Mouse (Mus musculus): ENCODE data around the gene Akap11.

Akap11 gene

DNA sequence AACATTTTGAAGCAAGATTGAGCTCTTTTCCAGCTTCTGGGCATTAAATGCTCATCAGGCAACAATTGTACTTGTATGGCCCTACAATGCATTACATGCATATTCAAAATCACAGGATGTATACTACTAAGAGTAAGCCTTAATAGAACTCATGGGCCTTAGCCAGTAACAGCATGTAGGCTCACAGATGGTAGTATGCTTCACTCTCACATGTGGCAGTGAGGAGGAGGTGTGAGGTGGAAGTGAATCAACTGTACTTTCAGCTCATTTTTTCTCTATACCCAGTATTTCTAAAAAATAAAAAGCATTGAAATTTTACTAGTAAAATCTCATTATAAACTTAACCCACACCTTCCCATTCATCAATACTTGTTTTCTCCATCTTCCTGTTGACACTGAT, 45.2 kb downstream of the Akap11 start:
- no peak for TF ChIP-seq GATA4 (IDR thresholded peaks at IDR 0.05; ENCODE audit: insufficient replicate concordance, low read length)

DNA sequence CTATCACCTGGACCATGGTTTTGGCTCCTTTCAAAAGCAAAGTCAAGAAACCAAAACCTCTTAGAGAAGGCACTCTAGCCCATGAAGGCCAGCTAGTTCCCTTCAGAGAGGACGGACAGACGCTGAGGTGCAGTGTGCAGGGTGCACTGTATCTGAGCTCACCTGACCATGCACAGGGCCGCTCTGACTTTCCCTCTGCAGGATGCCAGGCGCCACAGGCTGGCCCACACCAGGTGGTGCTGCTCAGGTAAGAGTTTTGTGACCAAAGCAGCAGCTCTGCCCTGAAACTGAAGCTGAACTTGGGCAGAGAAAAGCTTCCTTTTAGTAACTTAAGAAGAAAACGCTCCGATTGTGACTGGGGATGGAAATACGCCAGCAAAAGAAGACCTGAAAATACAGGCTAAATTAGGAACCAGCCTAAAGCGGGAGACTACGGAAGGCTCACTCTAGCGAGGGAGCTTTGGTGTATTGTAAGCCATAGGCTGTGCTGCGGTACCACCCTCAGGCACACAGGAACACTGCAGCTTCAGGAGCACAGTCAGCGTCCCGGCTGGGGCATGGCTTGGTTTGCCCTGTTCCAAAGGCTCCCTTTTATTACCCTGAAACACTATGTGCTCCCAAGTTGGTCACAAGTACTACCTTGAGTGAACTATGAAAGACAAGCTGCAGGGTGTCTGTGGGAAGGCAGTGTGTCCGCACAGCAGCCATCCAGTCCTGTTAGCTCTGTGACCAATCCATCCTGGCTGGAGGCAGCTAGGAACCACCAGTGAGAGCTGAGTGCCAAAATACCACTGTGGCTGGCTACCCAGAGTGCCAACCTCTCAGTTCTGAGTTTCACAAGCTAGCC, 54.0 kb downstream of the Akap11 start:
- no peak for TF ChIP-seq GATA4 (IDR thresholded peaks at IDR 0.05; ENCODE audit: insufficient replicate concordance, low read length)

DNA sequence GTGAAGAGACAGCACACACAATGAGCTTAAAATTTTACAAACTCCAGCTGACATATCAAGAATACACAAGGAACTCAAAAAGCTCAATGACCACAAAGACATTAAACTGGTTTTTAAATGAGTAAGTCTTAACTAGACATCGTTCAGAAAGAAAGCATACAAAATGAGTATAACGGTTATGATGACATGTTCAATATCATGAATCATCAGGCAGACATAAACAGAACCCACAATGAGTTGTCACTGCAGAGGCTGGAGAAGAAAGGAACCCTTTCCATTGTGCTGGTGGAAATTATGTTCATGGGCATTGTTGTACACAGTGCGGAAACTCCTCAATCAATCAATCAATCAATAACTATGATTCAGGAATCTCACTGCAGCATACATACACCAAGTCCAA, 62.5 kb downstream of the Akap11 start:
- TF ChIP-seq GATA4 (IDR thresholded peaks at IDR 0.05; ENCODE audit: insufficient replicate concordance, low read length): no peak

DNA sequence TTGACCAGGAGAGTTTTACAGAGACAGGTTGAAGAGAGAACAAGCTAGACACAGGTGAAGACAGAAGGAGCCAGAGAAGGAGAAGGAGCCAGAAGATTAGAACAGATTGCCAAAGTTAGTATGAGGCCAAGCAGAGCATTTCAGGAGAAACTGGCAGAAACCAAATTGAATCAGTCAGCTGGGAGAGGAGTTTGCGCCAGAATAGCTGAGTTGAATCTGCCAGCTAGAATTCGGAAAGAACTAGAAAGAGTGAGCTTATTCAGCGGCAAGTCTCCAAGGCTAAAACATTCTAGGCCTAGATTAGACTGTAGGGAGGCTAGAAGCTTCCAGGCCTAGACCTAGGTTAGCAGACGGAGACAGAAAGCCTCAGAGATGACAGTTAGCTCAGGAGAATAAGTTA, 65.9 kb downstream of the Akap11 start:
- TF ChIP-seq GATA4 (IDR thresholded peaks at IDR 0.05; ENCODE audit: insufficient replicate concordance, low read length): no peak

DNA sequence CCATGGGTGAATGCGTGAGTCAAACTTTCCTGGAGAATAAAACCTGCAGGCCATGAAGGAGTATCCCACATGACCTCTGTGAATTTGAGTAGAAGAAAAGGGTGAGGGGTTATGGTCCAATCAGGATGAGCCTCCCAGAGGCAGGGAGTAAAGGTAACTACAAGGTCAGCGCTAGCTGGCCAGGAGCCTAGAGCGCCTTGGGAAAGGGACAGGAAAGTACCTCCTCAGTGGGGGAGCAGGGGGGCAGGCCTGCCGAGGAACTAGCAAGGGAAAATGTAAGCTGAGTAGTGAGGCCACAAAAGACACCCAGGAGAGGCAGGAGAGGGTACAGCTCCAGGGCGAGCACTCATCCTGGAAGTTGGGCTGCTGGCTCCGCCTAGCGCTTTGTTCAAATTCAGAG, 67.6 kb downstream of the Akap11 start:
- TF ChIP-seq GATA4 (IDR thresholded peaks at IDR 0.05; ENCODE audit: insufficient replicate concordance, low read length): no peak

DNA sequence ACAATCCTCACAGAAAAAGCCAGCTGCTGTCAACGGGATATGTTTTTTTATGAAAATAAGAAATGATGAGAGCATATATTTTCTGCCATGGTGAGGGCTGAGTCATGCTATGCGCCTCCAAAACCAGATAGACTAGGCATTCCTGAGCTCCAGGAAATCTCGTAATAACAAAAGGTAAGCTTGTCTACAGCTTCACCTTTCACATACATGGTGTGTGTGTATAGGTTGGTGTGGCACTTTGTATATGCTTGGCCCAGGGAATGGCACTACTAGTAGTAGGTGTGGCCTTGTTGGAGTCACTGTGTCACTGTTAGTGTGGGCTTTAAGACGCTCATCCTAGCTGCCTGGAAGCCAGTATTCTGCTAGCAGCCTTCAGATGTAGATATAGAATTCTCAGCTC, 68.6 kb downstream of the Akap11 start:
- TF ChIP-seq GATA4 (IDR thresholded peaks at IDR 0.05; ENCODE audit: insufficient replicate concordance, low read length): no peak

DNA sequence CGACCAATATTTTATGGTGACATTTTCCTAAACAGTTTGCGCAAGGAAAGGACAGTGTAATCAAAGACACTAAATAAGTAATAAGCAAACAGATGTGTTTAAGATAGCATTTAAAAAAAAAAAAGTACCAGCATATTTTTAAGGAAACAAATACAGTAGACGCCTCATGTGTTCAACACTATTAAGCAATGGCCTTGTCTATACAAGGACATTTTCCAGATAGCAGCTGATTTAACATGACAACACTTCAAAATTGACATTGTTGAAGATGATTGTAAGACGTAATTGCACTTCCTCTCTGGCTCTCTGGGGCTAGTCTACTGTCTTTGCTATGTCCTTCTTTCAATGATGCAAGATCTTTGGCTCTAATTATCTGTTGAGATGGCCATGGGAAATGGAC, 72.3 kb downstream of the Akap11 start:
- no peak for TF ChIP-seq GATA4 (IDR thresholded peaks at IDR 0.05; ENCODE audit: insufficient replicate concordance, low read length)

DNA sequence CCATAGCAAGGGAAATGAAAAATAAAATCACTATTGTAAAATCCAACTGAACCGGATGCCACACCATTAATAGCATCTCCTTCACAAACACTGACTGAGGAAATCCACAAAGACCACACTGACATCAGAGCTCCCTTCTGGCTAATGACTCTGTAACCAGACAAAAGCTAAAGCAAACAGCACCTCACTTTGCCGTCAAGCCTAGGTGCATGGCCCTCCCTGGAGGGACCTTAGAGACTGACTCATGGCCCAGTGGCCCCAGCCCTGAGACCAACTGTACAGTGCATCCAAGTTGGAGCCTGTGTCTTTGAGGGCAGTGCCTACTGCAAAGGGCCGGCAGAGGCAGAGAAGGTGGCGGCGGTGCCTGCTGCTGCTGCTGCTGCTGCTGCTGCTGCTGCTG, 77.5 kb downstream of the Akap11 start:
- no peak for TF ChIP-seq GATA4 (IDR thresholded peaks at IDR 0.05; ENCODE audit: insufficient replicate concordance, low read length)

DNA sequence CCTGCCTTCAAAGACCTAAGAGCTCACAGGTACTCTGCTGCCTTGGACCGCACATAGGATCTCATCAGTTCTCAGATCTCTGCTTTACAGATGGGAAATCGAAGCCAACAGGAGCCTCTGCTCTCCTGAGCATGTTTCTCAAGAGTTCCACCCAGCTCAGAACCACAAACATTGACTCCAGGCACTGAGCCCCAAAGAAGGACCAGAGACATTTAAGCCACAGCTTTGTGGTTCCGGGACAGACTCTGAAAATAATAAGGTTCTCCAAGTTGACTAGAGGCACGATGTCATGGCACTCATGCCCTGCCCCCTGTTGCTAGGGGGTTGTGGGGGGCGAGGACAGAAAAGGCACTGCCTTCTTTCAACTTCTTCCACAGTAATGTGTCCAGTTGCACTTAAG, 77.9 kb downstream of the Akap11 start:
- no peak for TF ChIP-seq GATA4 (IDR thresholded peaks at IDR 0.05; ENCODE audit: insufficient replicate concordance, low read length)

DNA sequence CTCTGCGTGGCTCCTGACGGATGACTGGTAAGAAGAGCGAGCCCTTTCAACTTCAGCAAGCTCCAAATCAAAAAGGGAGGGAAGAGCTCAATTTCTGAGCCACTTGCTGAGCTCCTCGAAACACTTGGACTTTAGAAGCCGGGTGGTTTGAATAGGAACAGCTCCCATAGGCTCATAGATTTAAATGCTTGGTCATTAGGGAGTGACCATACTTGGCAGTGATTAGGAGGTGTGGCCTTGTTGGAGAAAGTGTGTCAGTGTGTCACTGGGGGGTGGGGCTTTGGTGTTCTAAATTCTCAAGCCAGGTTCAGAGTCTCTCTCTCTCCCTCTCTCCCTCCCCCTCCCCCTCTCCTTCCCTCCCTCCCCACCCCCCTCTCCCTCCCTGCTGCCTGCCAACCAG, 81.6 kb downstream of the Akap11 start:
- no peak for TF ChIP-seq GATA4 (IDR thresholded peaks at IDR 0.05; ENCODE audit: insufficient replicate concordance, low read length)

DNA sequence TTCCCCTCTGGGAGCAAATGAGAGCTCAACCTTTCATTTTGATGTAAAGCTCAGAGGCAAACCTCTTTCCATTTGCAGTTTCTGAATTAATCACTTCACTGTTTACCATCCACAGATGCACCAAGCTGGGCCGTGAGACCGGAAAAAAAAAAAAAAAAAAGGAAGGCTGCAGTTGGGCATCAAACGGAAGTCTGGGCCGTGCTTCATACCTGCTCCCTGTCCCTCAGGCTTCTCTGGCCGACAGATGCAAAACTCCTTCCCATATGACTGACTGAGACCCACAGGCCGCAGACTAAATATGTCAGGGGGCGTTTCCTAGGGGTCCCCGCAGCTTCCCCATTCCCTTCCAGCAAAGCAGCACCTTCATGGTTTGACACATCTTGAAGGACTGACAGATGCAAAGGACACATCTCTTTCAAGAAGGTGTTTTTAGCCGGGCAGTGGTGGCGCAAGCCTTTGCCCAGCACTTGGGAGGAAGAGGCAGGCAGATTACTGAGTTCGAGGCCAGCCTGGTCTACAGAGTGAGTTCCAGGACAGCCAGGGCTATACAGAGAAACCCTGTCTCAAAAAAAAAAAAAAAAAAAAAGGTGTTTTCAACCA, 87.7 kb downstream of the Akap11 start:
- TF ChIP-seq GATA4 (IDR thresholded peaks at IDR 0.05; ENCODE audit: insufficient replicate concordance, low read length): no peak

DNA sequence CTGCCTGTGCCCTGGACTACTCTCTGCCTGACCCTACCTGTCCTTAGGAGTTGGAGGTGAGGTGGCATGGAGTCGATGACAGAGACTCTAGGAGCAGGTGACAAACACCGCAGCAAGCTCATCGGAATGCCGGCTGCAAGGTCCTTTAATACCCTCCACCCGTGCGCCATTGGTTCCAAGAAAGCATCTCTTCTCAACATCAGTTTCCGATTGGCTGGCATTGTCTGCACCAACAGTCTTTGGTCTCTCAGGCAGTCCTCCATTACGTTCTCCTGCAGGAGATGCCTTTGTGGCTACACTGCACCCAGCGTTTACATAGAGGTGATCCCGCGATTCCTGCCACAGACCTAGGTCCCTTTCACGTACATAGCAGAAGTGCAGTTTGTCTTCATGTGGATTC, 88.6 kb downstream of the Akap11 start:
- TF ChIP-seq GATA4 (IDR thresholded peaks at IDR 0.05; ENCODE audit: insufficient replicate concordance, low read length): no peak

DNA sequence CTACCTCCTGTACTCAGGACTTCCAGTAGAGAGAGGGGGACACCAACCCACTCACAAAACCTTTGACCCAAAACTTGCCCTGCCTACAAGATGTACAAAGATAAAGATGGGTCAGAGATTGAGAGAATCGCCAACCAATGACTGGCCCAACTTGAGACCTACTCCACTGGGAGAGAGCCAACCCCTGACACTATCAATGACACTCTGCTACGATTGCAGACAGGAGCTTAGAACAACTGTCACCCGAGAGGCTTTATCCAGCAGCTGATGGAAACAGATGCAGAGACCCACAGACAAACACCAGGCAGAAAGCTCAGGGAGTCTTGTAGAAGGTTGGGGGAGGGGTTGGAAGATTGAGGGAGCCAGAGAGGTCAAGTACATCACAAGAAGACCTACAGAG, 89.1 kb downstream of the Akap11 start:
- TF ChIP-seq GATA4 (IDR thresholded peaks at IDR 0.05; ENCODE audit: insufficient replicate concordance, low read length): no peak
